Mouse (Mus musculus): Measurements from ENCODE around the gene Defb6. TPM values are rescaled to one million over a fixed set of nuclear protein-coding genes. Genes with fewer than 3 reads are reported as not detected.

Gene Defb6
- polyA plus RNA-seq (2016; fragmentation: Nextera tagmentation; extraction: Ambion mirVana): not detected in 2 replicates

DNA sequence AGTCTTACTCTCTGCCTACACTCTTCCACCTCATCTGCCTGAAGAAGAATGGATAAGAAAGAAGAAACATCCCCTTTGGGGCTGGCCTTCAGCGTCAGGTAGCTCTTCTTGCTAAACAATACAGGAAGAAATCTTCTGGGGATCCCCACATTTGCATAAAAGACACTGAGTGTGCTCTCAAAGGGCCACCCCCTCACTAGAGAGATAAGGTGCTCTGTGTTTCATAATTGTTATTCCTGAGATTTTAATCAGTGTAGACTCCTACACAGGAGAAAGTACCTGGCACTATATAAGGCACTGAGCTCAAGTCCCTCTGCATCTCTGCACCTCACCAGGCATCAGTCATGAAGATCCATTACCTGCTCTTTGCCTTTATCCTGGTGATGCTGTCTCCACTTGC lies at the start of gene Defb6:
Gene Defb6, plus strand, starts transcription at position 318 of the 400 bp plus-strand sequence.
- Histone ChIP-seq H3K27me3 (ENCODE audit: poor library complexity, severe bottlenecking) (no peaks in the 10 kb centered on the region), H3K9me3 (no peaks in the 10 kb centered on the region), H3K27ac (no peak within 1 kb of the TSS), H3K4me1 (no peaks in the 10 kb centered on the region), H3K36me3 (replicated peaks) (no peaks in the 10 kb centered on the region), H3K4me3 (no peak within 1 kb of the TSS)
- no peak for DNase-seq (ENCODE audit: extremely low spot score, low spot score)
- WGBS: 76% methylated on average over 1 of the region's 1 CpGs

DNA sequence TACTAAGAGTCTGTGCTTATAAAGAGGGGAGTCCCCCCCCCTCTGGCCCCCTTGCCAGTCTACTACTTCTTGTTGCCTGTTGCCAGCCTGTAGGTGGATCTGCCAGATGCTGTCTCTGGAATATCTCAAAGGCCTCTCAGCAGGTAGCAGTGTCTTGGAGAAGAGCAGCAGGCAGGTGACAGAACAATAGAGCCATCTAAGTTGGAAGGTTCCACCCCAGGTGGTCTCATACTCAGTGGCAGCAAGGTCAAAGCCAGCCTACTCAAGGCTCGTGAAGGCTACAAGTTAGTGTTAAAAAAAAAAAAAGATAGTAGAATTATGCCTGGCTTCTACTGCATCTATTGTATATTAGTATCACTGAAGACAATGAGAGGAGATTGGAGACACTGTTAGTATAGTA lies 12.8 kb downstream of the Defb6 start:
- H3K9me3 ChIP-seq: peaks cover 3% of the 10 kb centered on the region; the same call in 1 of the 2 replicates
- no peak overlapping the region for H3K27ac ChIP-seq
- H3K36me3 ChIP-seq (replicated peaks): no peaks in the 10 kb centered on the region
- no peaks in the 10 kb centered on the region for H3K27me3 ChIP-seq (ENCODE audit: poor library complexity, severe bottlenecking)
- no peak overlapping the region for H3K4me3 ChIP-seq
- WGBS: 72% methylated on average over 1 of the region's 1 CpGs
- H3K4me1 ChIP-seq: no peaks in the 10 kb centered on the region
- no peak for DNase-seq (ENCODE audit: extremely low spot score, low spot score)

DNA sequence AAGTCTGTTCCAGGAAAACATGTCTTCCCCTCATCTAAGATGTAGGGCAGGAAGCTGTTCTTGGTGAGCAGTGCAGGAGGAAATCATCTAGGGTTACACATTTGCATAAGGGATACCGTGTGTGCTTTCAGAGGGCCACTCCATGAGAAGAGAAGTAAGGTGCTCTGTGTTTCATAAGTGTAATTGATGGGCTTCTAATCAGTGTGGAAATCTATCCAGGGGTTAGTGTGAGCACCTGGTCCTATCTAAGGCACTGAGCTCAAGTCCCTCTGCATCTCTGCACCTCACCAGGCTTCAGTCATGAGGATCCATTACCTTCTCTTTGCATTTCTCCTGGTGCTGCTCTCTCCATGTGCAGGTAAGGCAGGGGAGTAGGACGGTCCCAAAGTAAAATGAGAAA lies 14.3 kb downstream of the Defb6 start, which contains the start of gene Defb46:
Gene Defb46, plus strand, starts transcription at position 301 of the 400 bp plus-strand sequence.
- no peaks in the 10 kb centered on the region for H3K27me3 ChIP-seq (ENCODE audit: poor library complexity, severe bottlenecking)
- whole genome bisulfite sequencing: 84% methylated on average over 2 of the region's 2 CpGs
- DNase-seq (ENCODE audit: extremely low spot score, low spot score): no peak

DNA sequence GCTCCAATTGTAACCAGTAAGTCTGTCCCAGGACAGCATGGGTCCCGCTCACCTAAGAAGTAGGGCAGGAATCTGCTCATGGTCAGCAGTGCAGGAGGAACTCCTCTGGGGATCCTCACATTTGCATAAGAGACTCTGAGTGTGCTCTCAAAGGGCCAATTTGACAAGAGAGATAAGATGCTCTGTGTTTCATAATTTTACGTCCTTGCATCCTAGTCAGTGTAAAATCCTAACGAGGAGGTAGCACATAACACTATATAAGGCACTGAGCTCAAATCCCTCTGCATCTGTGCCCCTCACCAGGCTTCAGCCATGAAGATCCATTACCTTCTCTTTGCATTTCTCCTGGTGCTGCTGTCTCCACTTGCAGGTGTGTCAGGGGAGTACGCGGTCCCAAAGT lies 22.0 kb downstream of the Defb6 start, which contains the start of gene Defb5:
Gene Defb5, plus strand, starts transcription at position 301 of the 400 bp plus-strand sequence.
- no peak within 1 kb of the TSS for H3K27ac ChIP-seq
- H3K4me1 ChIP-seq: no peaks in the 10 kb centered on the region
- H3K4me3 ChIP-seq: no peak within 1 kb of the TSS
- no peaks in the 10 kb centered on the region for H3K36me3 ChIP-seq (replicated peaks)
- no peak for DNase-seq (ENCODE audit: extremely low spot score, low spot score)
- WGBS: 91% methylated on average over 5 of the region's 5 CpGs
- no peaks in the 10 kb centered on the region for H3K27me3 ChIP-seq (ENCODE audit: poor library complexity, severe bottlenecking)
- peaks cover 7% of the 10 kb centered on the region; the same call in 1 of the 2 replicates for H3K9me3 ChIP-seq

More for the DNA sequence above, 14.3 kb downstream of the Defb6 start, which contains the start of gene Defb46:
- H3K9me3 ChIP-seq: peaks cover 6% of the 10 kb centered on the region; the same call in 1 of the 2 replicates
- H3K27ac ChIP-seq: no peak within 1 kb of the TSS
- no peaks in the 10 kb centered on the region for H3K4me1 ChIP-seq
- H3K36me3 ChIP-seq (replicated peaks): no peaks in the 10 kb centered on the region
- no peak within 1 kb of the TSS for H3K4me3 ChIP-seq

DNA sequence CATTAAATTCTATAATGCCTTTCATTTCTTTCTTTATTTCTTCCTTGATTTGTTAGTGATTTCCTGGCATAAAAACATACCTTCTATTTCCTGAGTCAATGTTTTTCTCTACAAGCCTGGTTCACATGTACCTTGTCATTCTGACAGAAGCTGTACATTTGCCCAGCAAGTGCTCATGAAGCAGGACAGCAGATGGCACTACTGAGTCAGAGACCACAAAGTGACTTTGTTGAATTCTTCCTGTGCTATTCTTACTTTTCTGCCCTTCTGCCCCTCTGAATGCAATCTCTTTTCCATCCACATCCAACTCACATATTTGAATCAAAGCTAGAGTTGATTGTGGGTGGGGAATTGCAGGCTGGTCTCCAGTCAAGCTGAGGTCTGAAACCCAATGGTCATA lies 32.9 kb downstream of the Defb6 start:
- Histone ChIP-seq H3K27me3 (ENCODE audit: poor library complexity, severe bottlenecking) (no peaks in the 10 kb centered on the region), H3K4me3 (no peak overlapping the region), H3K36me3 (replicated peaks) (no peaks in the 10 kb centered on the region), H3K9me3 (peaks cover 13% of the 10 kb centered on the region; the same call in 1 of the 2 replicates), H3K4me1 (no peaks in the 10 kb centered on the region), H3K27ac (no peak overlapping the region)
- DNase-seq (ENCODE audit: extremely low spot score, low spot score): no peak

DNA sequence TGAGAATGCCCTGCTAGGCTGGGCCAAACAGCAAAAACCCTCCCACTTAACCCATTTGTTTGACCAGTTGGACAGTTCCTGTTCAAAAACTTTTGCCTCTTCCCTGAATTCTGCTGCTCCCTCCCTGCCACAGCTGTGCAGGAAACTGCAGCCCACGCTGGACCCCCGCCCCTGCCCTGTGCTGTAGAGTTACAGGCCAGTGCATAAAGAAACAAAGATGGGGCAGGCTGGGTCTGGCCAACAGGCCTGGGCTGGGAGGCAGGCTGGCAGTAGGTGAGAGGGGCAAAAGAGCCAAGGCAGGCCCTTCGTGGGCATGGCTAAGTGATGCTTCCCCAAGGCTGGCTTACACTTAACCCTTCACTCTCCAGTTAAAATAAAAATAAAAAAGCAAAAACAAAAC lies 34.4 kb downstream of the Defb6 start:
- Histone ChIP-seq H3K36me3 (replicated peaks) (no peaks in the 10 kb centered on the region), H3K27ac (no peak overlapping the region), H3K4me3 (no peak overlapping the region), H3K9me3 (peaks cover 6% of the 10 kb centered on the region; the same call in 1 of the 2 replicates), H3K4me1 (no peaks in the 10 kb centered on the region), H3K27me3 (ENCODE audit: poor library complexity, severe bottlenecking) (no peaks in the 10 kb centered on the region)
- DNase-seq (ENCODE audit: extremely low spot score, low spot score): no peak
- whole genome bisulfite sequencing: 44% methylated on average over 3 of the region's 3 CpGs

Other genes with a start within 250 kb of the Defb6 start
- not detected in 2 replicates for gene Defb40, start 247.2 kb upstream of the Defb6 start, polyA plus RNA-seq (2016; fragmentation: Nextera tagmentation; extraction: Ambion mirVana)
- gene Defb37, start 234.4 kb upstream of the Defb6 start, polyA plus RNA-seq (2016; fragmentation: Nextera tagmentation; extraction: Ambion mirVana): not detected in 2 replicates
- not detected in 2 replicates for gene Defb38, start 198.9 kb upstream of the Defb6 start, polyA plus RNA-seq (2016; fragmentation: Nextera tagmentation; extraction: Ambion mirVana)
- gene Defb39, start 160.7 kb upstream of the Defb6 start, polyA plus RNA-seq (2016; fragmentation: Nextera tagmentation; extraction: Ambion mirVana): not detected in 2 replicates
- gene Defb12, start 110.6 kb upstream of the Defb6 start, polyA plus RNA-seq (2016; fragmentation: Nextera tagmentation; extraction: Ambion mirVana): not detected in 2 replicates
- not detected in 2 replicates for gene Defb34, start 101.7 kb upstream of the Defb6 start, polyA plus RNA-seq (2016; fragmentation: Nextera tagmentation; extraction: Ambion mirVana)
- gene Gm45826, start 84.7 kb upstream of the Defb6 start, polyA plus RNA-seq (2016; fragmentation: Nextera tagmentation; extraction: Ambion mirVana): not detected in 2 replicates
- gene Defb14, start 31.1 kb upstream of the Defb6 start, polyA plus RNA-seq (2016; fragmentation: Nextera tagmentation; extraction: Ambion mirVana): not detected in 2 replicates
- gene Defb4, start 26.8 kb upstream of the Defb6 start, polyA plus RNA-seq (2016; fragmentation: Nextera tagmentation; extraction: Ambion mirVana): not detected in 2 replicates
- gene Defb46, start 14.4 kb downstream of the Defb6 start, polyA plus RNA-seq (2016; fragmentation: Nextera tagmentation; extraction: Ambion mirVana): not detected in 2 replicates
- not detected in 2 replicates for gene Defb5, start 22.1 kb downstream of the Defb6 start, polyA plus RNA-seq (2016; fragmentation: Nextera tagmentation; extraction: Ambion mirVana)
- not detected in 2 replicates for gene Defb3, start 67.9 kb downstream of the Defb6 start, polyA plus RNA-seq (2016; fragmentation: Nextera tagmentation; extraction: Ambion mirVana)
- not detected in 2 replicates for gene Defb8, start 222.1 kb downstream of the Defb6 start, polyA plus RNA-seq (2016; fragmentation: Nextera tagmentation; extraction: Ambion mirVana)